Mouse (Mus musculus) cerebellum, postnatal 25 days (tissue): ENCODE data around the gene Hoga1.
"Not testable (repeated sequence)": the region's sequence is repeated elsewhere in the genome, so short reads cannot be mapped to it uniquely, and the experiment has no call there.

Experiments
- DNase-seq, 2 experiments: peaks; one replicate each; pipeline ENCODE4 v3.0.0; 2021; ENCODE audit warnings: mixed read lengths in 2 of 2

Gene Hoga1

GRCm38 (mm10) chr19:42071886-42072608 lies 26.6 kb downstream of the Hoga1 start:
- DNase-seq, result no peak

GRCm38 (mm10) chr19:42072802-42073201 lies 27.4 kb downstream of the Hoga1 start:
- DNase-seq, result no peak

DNA sequence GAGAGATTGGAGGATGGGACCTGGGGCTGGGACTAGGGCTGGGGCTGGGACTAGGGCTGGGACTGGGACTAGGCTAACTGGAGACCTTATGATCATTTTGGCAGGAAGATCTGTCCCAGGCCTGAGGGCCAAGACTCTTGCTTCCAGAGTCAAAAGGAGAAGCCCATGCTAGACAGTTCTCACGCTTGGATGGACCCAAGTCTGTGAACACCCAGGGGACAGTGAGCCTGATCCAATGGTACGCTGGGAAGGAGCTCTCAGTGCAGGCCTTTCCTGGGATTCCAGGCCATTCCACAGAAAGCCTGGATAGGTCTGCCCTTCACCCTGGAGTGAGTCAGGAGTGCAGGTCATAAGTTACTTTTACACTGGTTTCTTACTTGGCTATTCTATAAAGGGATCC lies 29.6 kb downstream of the Hoga1 start:
- DNase-seq, result no peak

- DNase-seq, result no peak
These were observed 30.6 kb downstream of the Hoga1 start for GRCm38 (mm10) chr19:42075992-42076391.

DNA sequence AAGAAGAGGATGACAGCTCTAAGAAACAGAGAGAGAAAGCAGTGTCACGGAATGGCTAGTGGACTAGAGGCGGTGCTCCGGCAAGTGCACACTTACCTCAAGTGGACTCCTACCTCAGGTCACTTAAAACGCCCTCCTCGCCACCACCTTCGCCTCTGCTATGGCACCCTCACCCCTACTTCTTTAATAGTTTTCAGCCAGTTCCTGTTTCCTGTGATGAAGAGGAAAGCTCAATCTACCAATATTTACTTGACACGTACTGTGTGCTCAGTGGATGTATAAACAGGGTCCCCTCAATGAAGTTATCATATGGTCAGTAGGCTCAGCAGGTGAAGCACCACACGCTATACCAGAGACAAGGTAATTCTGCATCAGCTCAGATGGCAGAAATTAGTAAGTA lies 33.2 kb downstream of the Hoga1 start:
- DNase-seq, result no peak

- DNase-seq, result no peak
These were observed 33.6 kb downstream of the Hoga1 start for GRCm38 (mm10) chr19:42079006-42079405.

DNA sequence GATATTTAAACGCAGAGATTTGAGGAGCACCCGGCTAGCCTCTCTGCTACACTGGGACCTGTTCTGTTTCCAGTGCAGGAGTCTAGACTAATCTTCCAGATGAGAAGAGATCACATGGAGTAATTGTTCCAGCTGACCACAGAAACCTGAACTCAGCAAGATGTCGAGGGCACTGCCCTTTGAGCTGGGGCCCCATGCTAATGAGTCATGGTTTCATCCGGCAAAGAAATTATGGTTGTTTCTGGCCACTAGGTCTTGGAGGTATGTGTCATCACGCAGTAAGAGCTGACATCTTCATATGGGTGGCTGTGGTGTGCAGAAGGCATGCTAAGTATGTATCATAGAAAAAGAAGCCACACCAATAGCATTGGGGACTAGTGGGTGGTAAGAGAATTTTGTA lies 34.5 kb downstream of the Hoga1 start:
- DNase-seq, result no peak

DNA sequence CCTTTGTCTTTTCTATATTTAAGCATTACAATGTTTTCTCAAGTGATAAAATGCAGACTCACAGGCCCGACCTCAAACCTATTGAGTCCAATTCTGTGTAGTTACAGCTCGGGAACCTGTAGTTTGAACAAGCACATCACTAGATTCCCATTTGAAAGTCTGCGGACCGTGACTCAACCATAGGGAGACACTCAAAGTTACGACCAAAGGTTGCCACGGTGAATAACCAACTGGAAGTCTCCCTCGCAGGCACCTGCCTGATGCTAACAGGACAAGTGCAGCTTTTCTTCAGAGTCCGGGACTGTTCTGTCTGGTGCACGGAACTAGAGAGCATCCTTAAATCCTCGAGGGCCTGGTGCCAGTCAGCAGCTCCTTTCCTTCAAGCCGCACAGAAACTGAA lies 35.1 kb downstream of the Hoga1 start:
- DNase-seq, result no peak

DNA sequence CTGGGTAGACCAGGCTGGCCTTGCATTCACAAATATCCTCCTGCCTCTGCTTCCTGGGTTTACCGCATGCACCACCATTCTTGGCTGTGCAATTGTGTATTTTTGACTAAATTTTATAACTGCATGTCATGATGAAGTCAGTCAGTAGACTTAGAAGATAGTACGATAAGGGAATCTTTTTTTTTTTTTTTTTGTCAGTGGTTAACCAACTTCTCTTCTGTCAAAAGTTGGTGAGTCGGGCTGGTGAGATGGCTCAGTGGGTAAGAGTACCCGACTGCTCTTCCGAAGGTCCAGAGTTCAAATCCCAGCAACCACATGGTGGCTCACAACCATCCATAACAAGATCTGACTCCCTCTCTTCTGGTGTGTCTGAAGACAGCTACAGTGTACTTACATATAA lies 36.2 kb downstream of the Hoga1 start:
- DNase-seq, result not testable (repeated sequence)

GRCm38 (mm10) chr19:42085690-42086089 lies 40.3 kb downstream of the Hoga1 start:
- DNase-seq, result no peak

- DNase-seq, result peak; percentile 95
These were observed 40.8 kb downstream of the Hoga1 start, which contains the start of gene Morn4 for GRCm38 (mm10) chr19:42086166-42086565. TSS of gene Morn4 (minus strand) at chr19:42086357.

GRCm38 (mm10) chr19:42089103-42089747 lies 43.8 kb downstream of the Hoga1 start:
- peak; percentile 68 to 70 for DNase-seq

DNA sequence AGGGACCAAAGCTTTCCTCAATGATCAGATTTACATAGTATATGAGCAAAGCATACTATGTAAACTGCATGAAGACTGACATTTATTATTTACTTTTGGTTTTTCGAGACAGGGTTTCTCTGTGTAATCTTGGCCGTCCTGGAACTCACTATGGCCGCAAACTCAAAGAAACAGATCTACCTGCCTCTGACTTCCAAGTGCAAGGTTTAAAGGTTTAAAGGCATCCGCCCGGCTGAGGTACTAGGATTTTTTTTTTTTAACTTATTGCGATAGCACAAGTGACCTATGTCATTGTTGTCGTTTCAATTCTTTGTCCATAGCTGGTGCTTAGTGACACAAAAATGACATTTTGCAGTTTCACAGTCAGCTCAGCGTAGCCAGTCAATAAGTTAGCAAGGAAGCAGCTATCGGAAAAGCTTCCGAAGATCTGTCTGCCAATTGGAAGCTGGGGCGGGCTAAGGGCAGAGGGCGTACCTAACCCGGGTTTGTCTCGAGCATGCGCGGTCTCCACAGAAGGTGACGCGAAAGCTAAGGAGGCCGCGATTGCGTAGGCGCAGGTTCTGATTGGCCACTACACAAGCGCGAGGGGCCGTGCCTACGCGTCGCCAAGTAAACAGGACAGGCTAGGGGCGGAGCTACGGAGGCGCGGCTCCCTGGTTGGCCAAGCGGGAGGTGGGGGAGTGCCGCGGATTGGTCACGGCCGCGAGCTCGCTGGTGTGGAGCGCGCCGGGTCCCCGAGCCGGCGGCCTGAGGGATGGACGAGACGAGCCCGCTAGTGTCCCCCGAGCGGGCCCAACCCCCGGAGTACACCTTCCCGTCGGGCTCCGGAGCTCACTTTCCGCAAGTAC lies 44.6 kb downstream of the Hoga1 start, which contains the start of gene Pi4k2a:
Gene Pi4k2a, plus strand, starts transcription at position 723 of the 848 bp plus-strand sequence.
- peak; percentile 97 to 99 for DNase-seq

DNA sequence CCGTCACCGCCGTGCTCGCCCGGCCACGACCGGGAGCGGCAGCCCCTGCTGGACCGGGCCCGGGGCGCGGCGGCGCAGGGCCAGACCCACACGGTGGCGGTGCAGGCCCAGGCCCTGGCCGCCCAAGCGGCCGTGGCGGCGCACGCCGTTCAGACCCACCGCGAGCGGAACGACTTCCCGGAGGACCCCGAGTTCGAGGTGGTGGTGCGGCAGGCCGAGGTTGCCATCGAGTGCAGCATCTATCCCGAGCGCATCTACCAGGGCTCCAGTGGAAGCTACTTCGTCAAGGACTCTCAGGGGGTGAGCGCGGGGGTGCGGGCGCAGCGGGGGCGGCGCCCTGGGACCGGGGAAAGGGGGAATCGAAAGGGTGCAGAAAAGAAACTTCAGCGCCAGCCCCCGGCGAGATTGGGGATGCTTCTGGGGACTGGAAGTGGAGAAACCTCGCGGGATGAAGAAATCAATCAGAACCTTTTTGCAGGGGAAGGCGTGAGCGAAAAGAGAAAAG lies 45.3 kb downstream of the Hoga1 start:
- DNase-seq, result no peak

- no peak for DNase-seq
These were observed 54.0 kb downstream of the Hoga1 start for GRCm38 (mm10) chr19:42099406-42099805.

DNA sequence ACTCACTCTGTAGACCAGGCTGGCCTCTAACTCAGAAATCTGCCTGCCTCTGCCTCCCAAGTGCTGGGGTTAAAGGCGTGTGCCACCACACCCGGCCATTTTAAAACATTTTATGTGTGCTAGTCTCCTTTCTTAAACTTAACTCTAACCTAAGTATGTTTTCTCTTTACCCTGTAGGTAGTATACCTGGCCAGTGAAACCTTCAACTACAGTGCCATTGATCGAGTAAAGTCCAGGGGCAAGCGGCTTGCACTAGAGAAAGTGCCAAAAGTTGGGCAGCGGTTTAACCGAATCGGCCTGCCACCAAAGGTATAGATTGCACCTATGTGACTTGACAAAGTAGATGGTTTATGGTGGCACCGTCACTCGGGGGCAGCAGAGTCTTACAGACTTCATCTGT lies 59.3 kb downstream of the Hoga1 start:
- DNase-seq, result no peak

GRCm38 (mm10) chr19:42115783-42116335 lies 70.4 kb downstream of the Hoga1 start:
- DNase-seq, result no peak

GRCm38 (mm10) chr19:42118142-42118541 lies 72.7 kb downstream of the Hoga1 start:
- DNase-seq, result no peak

GRCm38 (mm10) chr19:42118596-42118995 lies 73.2 kb downstream of the Hoga1 start:
- DNase-seq, result no peak

- DNase-seq, result no peak
These were observed 75.0 kb downstream of the Hoga1 start for GRCm38 (mm10) chr19:42120451-42120850.
